Mouse (Mus musculus): ENCODE data around the gene Dhx15.

DNA sequence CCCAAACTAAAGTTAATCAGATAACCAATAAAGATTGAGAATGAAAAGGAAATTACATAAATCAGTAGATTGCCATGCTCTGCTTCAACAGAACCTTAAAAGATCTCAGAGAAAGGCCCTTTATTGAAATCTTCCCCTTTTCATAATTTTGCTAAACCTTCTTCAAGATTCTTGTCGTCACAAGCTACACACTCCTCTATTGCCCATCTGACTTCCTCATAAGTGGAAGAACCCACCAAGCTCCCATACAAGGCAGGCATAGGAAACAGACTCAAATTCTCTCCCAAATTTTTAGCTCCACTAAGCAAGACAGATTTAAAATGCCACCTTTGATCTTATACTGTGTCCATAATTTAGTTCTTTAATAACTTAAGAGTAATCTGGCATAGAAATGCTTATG, 13.0 kb downstream of the Dhx15 start:
- TF ChIP-seq CTCF (IDR thresholded peaks at IDR 0.05; ENCODE audit: low read depth) (no peak), EP300 (IDR thresholded peaks at IDR 0.05; ENCODE audit: low read depth) (no peak)

Data from heart, postnatal 0 days (tissue).